8 mouse cellular contexts compared by ENCODE assay signal in genomic region chr14:110754484-110755307, GRCm38 (mm10). TPM values are rescaled to one million over a fixed set of nuclear protein-coding genes. Genes with fewer than 3 reads are reported as not detected.
A peak's percentile ranks its signal among the peaks of the same experiment; 100 is the strongest.
DNase-seq lines count a peak whose midpoint lies in the region; ATAC-seq and TF ChIP-seq lines count a peak whose summit lies in the region.

Gene Slitrk6 (minus strand): TSS chr14:110755149.

- 33% methylated on average over 11 of the region's 11 CpGs for WGBS in forebrain, postnatal 0 days
- WGBS in neural tube, embryonic 12.5 days, result 46% methylated on average over 11 of the region's 11 CpGs
- 61% methylated on average over 11 of the region's 11 CpGs for WGBS in liver, embryonic 12.5 days (ENCODE audit: insufficient replicate concordance)

- peak; percentile 90 for ATAC-seq in forebrain, postnatal 0 days
- peak; percentile 70; the same call in 1 of the 2 replicates for ATAC-seq in neural tube, embryonic 12.5 days (ENCODE audit: low FRiP score, low read depth)
- ATAC-seq in liver, embryonic 12.5 days, result no peak

- H3K27me3 ChIP-seq in forebrain, postnatal 0 days (ENCODE audit: insufficient read depth, low read length), result no peaks in the 10 kb centered on the region
- no peaks in the 10 kb centered on the region for H3K27me3 ChIP-seq in neural tube, embryonic 12.5 days (replicated peaks)
- H3K27me3 ChIP-seq in liver, embryonic 12.5 days (replicated peaks), result no peaks in the 10 kb centered on the region

- H3K27ac ChIP-seq in forebrain, postnatal 0 days (ENCODE audit: low read depth, low read length), result no peak within 1 kb of the TSS
- H3K27ac ChIP-seq in neural tube, embryonic 12.5 days, result no peak within 1 kb of the TSS
- no peak within 1 kb of the TSS for H3K27ac ChIP-seq in liver, embryonic 12.5 days

- H3K4me3 ChIP-seq in forebrain, postnatal 0 days (ENCODE audit: low read depth, low read length), result peak within 1 kb of the TSS; percentile 32
- H3K4me3 ChIP-seq in neural tube, embryonic 12.5 days, result 0 out of 2 replicates have a peak within 1 kb of the TSS, but pooled peaks have one; percentile 13
- H3K4me3 ChIP-seq in liver, embryonic 12.5 days, result no peak within 1 kb of the TSS

- H3K4me2 ChIP-seq in forebrain, postnatal 0 days (ENCODE audit: low read depth), result peak within 1 kb of the TSS; percentile 45
- H3K4me2 ChIP-seq in neural tube, embryonic 12.5 days (replicated peaks), result peak within 1 kb of the TSS; percentile 41
- H3K4me2 ChIP-seq in liver, embryonic 12.5 days, result no peak within 1 kb of the TSS

- peak; percentile 54 for TF ChIP-seq CTCF in forebrain, postnatal 0 days (IDR thresholded peaks at IDR 0.05; ENCODE audit: low read depth)

- no peaks in the 10 kb centered on the region for H3K9me3 ChIP-seq in forebrain, postnatal 0 days (ENCODE audit: low read length)
- no peaks in the 10 kb centered on the region for H3K9me3 ChIP-seq in neural tube, embryonic 12.5 days
- H3K9me3 ChIP-seq in liver, embryonic 12.5 days (replicated peaks), result no peaks in the 10 kb centered on the region

- no peaks in the 10 kb centered on the region for H3K36me3 ChIP-seq in forebrain, postnatal 0 days (ENCODE audit: insufficient read depth)
- no peaks in the 10 kb centered on the region for H3K36me3 ChIP-seq in neural tube, embryonic 12.5 days
- H3K36me3 ChIP-seq in liver, embryonic 12.5 days, result no peaks in the 10 kb centered on the region

- peak within 1 kb of the TSS; percentile 18; the same call in 1 of the 2 replicates for H3K9ac ChIP-seq in forebrain, postnatal 0 days
- H3K9ac ChIP-seq in neural tube, embryonic 12.5 days, result no peak within 1 kb of the TSS
- H3K9ac ChIP-seq in liver, embryonic 12.5 days, result no peak within 1 kb of the TSS

- DNase-seq in right cerebral cortex, postnatal 10 days (ENCODE audit: low spot score in 2 of 2), result peak; percentile 31 to 38
- DNase-seq in right cerebral cortex, postnatal 25 days, result no peak
- DNase-seq in forebrain, postnatal 0 days, result peak; percentile 61
- peak; percentile 20 to 29 for DNase-seq in layer of hippocampus, postnatal 14 days (ENCODE audit: low spot score in 2 of 2)
- DNase-seq in thymus, postnatal 10 days (ENCODE audit: low spot score in 2 of 2), result no peak
- no peak for DNase-seq in gastrocnemius, postnatal 10 days

- no peaks in the 10 kb centered on the region for H3K4me1 ChIP-seq in forebrain, postnatal 0 days (ENCODE audit: insufficient read depth)
- no peaks in the 10 kb centered on the region for H3K4me1 ChIP-seq in neural tube, embryonic 12.5 days
- H3K4me1 ChIP-seq in liver, embryonic 12.5 days, result no peaks in the 10 kb centered on the region

RNA-seq across cellular contexts. Expression of gene Slitrk6, which starts in this region (rescaled TPM):
- 6.2 and 13.9 TPM in 2 replicates for total RNA-seq in forebrain, postnatal 0 days (2014; rRNA removed)
- 1.5 and 3.1 TPM in 2 replicates for polyA plus RNA-seq in forebrain, postnatal 0 days (2015; fragmentation: Nextera tagmentation; extraction: Ambion mirVana)
- 1 to 10 TPM; 1.4 to 3.2 TPM for total RNA-seq in layer of hippocampus, postnatal 14 days (2021)
- polyA plus RNA-seq in neural tube, embryonic 12.5 days (2016; fragmentation: Nextera tagmentation; extraction: Ambion mirVana), result 2.4 and 2.7 TPM in 2 replicates
- polyA plus RNA-seq in liver, embryonic 12.5 days (2016; fragmentation: Nextera tagmentation; extraction: Ambion mirVana), result 0.22 and 0.45 TPM in 2 replicates
- total RNA-seq in gastrocnemius, postnatal 10 days (2021), result 1 to 10 TPM; 1.4 to 2.2 TPM

Comparison
In these comparisons a context has a peak if more than half of its experiments do, and no peak if none do; other contexts are left out.
1. DNase-seq: peak in right cerebral cortex, postnatal 10 days (2 of 2), forebrain, postnatal 0 days (single experiment) and layer of hippocampus, postnatal 14 days (2 of 2); none in right cerebral cortex, postnatal 25 days (single experiment), thymus, postnatal 10 days (0 of 2) and gastrocnemius, postnatal 10 days (single experiment).